Mouse (Mus musculus) neural tube, embryonic 15.5 days (tissue): ENCODE data around the gene Myo1a. TPM values are rescaled to one million over a fixed set of nuclear protein-coding genes. Genes with fewer than 3 reads are reported as not detected.
A peak's percentile ranks its signal among the peaks of the same experiment; 100 is the strongest.

Experiments used
- ATAC-seq: fragments of 200-750 bp; cut with Nextera tagmentation; 2 replicates; pipeline ENCODE4 v1.8.0; 2017; ENCODE audit warnings: mild to moderate bottlenecking, moderate TSS enrichment, moderate library complexity; ENCODE audit not compliant: low FRiP score
- H3K27ac ChIP-seq: fragments of 300-500 bp; sonication (generic); replicated peaks from 2 replicates; pipeline ENCODE4 v1.5.1; 2015; ENCODE audit warnings: mild to moderate bottlenecking, inconsistent platforms
- H3K27me3 ChIP-seq: fragments of 300-500 bp; sonication (generic); replicated peaks from 2 replicates; pipeline ENCODE4 v1.6.1; 2015; ENCODE audit warnings: inconsistent platforms
- H3K36me3 ChIP-seq: fragments of 300-500 bp; sonication (generic); 2 replicates; pipeline ENCODE4 v1.6.1; 2015; ENCODE audit warnings: inconsistent platforms
- H3K4me1 ChIP-seq: fragments of 300-500 bp; sonication (generic); 2 replicates; pipeline ENCODE4 v1.6.1; 2015; ENCODE audit warnings: inconsistent platforms
- H3K4me2 ChIP-seq: fragments of 300-500 bp; sonication (generic); 2 replicates; pipeline ENCODE4 v1.6.1; 2015; ENCODE audit warnings: inconsistent platforms, mild to moderate bottlenecking, moderate library complexity
- H3K4me3 ChIP-seq: fragments of 300-500 bp; sonication (generic); replicated peaks from 2 replicates; pipeline ENCODE4 v1.5.1; 2015; ENCODE audit warnings: mild to moderate bottlenecking, inconsistent platforms
- H3K9ac ChIP-seq: fragments of 300-500 bp; sonication (generic); replicated peaks from 2 replicates; pipeline ENCODE4 v1.6.1; 2015; ENCODE audit warnings: mild to moderate bottlenecking, inconsistent platforms
- H3K9me3 ChIP-seq: fragments of 300-500 bp; sonication (generic); replicated peaks from 2 replicates; pipeline ENCODE4 v1.6.1; 2016; ENCODE audit warnings: inconsistent platforms
- WGBS: fragments of 180-500 bp; shearing (Covaris S2); methylation state at CpG from one replicate; pipeline ENCODE4 v1.1.7; 2015; ENCODE audit warnings: mixed read lengths; 5-methylcytosine and 5-hydroxymethylcytosine counted together
- polyA plus RNA-seq: library from polyadenylated mRNA; unstranded; fragments of >200 nt; fragmentation: Nextera tagmentation; extraction: Ambion mirVana; gene quantifications from 2 replicates; pipeline ENCODE4 v1.2.1, GENCODE M21; 2015

The Myo1a gene
- polyA plus RNA-seq, 1 experiment from 2014 or later = 1.2 TPM

- ATAC-seq = peak; percentile 69
- Histone ChIP-seq H3K4me2 (peak within 1 kb of the TSS; percentile 96), H3K4me3 (peak within 1 kb of the TSS; percentile 54), H3K36me3 (no peaks in the 10 kb centered on the region), H3K27me3 (peaks cover 69% of the 10 kb centered on the region), H3K27ac (peak within 1 kb of the TSS; percentile 78), H3K9ac (peak within 1 kb of the TSS; percentile 55), H3K4me1 (peaks cover 60% of the 10 kb centered on the region), H3K9me3 (no peaks in the 10 kb centered on the region)
- WGBS = under 1% methylated on average over 66 of the region's 73 CpGs
Observed at GRCm38 (mm10) chr10:127666501-127667268, 38.3 kb upstream of the Myo1a start, which contains the start of gene Nemp1. Gene Nemp1 (plus strand): TSS chr10:127666901.

DNA sequence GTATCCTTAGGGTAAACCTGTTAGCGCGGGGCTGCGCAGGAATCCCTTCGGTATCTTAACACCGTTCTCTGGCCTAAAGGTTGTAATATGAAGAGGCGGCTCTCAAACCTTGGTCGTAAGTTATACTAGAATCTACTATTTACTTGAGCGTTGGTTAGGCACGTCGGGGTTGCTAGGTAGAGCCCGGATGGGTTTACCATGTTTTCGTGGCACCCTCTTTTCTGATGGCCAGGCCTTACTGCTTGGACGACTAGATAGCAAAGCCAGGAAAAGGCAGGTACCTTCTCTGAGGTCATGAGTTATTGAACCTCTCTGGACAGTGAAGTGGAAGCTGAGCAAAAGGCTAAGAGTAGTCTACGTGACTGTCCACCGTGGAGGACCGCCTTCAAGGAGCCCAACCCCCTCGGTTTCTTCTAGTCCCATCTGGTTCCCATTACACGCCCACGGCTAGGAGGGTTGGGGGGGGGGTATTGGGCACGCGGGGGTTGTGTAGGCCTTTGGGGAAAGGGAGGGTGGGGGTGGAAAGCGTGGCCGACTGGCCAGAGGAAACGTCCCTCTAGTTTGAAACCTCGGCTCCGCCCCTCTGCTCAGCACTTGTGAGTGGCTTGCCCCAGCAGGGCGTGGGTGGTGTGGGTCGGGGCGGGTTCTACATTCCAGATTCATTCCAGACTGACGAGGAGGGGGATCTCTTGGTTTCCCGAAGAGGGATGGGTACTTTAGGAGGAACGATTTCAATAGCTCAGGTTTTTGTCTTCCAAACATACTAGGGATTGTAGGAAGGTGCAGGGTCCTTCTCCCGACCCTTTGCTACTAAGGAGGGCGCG lies 37.5 kb upstream of the Myo1a start:
- peak overlapping the region; percentile 78 for H3K27ac ChIP-seq
- peak overlapping the region; percentile 54 for H3K4me3 ChIP-seq
- peak overlapping the region; percentile 96 for H3K4me2 ChIP-seq
- peak overlapping the region; percentile 44 for H3K9ac ChIP-seq
- 3% methylated on average over 35 of the region's 35 CpGs for WGBS
- H3K36me3 ChIP-seq = no peaks in the 10 kb centered on the region
- ATAC-seq = 0 out of 2 replicates have a peak, but pooled peaks have one; percentile 19
- no peaks in the 10 kb centered on the region for H3K9me3 ChIP-seq
- peaks cover 52% of the 10 kb centered on the region for H3K4me1 ChIP-seq
- H3K27me3 ChIP-seq = peaks cover 62% of the 10 kb centered on the region

GRCm38 (mm10) chr10:127668093-127669050 lies 36.6 kb upstream of the Myo1a start, which contains the start of gene Nab2:
Gene Nab2 (minus strand): TSS chr10:127668568.
- no peaks in the 10 kb centered on the region for H3K36me3 ChIP-seq
- peak within 1 kb of the TSS; percentile 54 for H3K4me3 ChIP-seq
- H3K4me1 ChIP-seq = peaks cover 46% of the 10 kb centered on the region
- H3K27me3 ChIP-seq = peaks cover 53% of the 10 kb centered on the region
- H3K4me2 ChIP-seq = peak within 1 kb of the TSS; percentile 96
- ATAC-seq = no peak
- no peaks in the 10 kb centered on the region for H3K9me3 ChIP-seq
- H3K9ac ChIP-seq = peak within 1 kb of the TSS; percentile 44
- H3K27ac ChIP-seq = peak within 1 kb of the TSS; percentile 78
- WGBS = 3% methylated on average over 38 of the region's 40 CpGs

GRCm38 (mm10) chr10:127669170-127669569 lies 35.8 kb upstream of the Myo1a start:
- ATAC-seq = no peak
- Histone ChIP-seq H3K27me3 (peaks cover 45% of the 10 kb centered on the region), H3K4me1 (peaks cover 45% of the 10 kb centered on the region), H3K4me2 (peak overlapping the region; percentile 96), H3K36me3 (no peaks in the 10 kb centered on the region), H3K9me3 (no peaks in the 10 kb centered on the region), H3K27ac (peak overlapping the region; percentile 78; the same call in 1 of the 2 replicates), H3K4me3 (no peak overlapping the region), H3K9ac (no peak overlapping the region)
- WGBS = 27% methylated on average over 7 of the region's 7 CpGs

DNA sequence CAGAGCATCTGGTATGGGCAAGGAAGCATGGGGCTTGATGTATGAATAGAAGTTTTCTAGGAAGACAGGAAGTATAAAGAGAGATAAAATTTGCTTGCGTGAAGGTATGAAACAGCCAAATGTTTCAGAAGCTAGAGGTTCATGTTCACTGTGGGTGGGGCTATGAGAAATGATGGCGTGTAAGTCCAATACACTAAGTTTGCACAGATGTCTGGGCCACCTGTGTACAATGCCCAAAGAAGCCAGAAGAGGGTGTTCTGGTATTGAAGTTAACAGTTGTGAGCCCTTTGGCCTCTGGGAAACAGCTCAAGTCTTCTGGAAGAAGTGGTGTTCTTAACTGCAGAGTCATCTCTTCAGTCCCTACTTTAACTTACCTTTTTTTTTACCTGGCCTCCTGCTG lies 34.8 kb upstream of the Myo1a start:
- H3K9ac ChIP-seq = no peak overlapping the region
- 96% methylated on average over 2 of the region's 2 CpGs for WGBS
- H3K27ac ChIP-seq = no peak overlapping the region
- H3K27me3 ChIP-seq = peaks cover 35% of the 10 kb centered on the region
- no peaks in the 10 kb centered on the region for H3K9me3 ChIP-seq
- H3K4me2 ChIP-seq = no peak overlapping the region
- no peak overlapping the region for H3K4me3 ChIP-seq
- H3K4me1 ChIP-seq = peaks cover 39% of the 10 kb centered on the region
- H3K36me3 ChIP-seq = no peaks in the 10 kb centered on the region
- ATAC-seq = no peak

- H3K36me3 ChIP-seq = no peaks in the 10 kb centered on the region
- WGBS = 45% methylated on average over 2 of the region's 2 CpGs
- peaks cover 35% of the 10 kb centered on the region for H3K4me1 ChIP-seq
- ATAC-seq = no peak
- no peak overlapping the region for H3K4me3 ChIP-seq
- no peak overlapping the region for H3K4me2 ChIP-seq
- H3K27ac ChIP-seq = no peak overlapping the region
- H3K9ac ChIP-seq = no peak overlapping the region
- H3K27me3 ChIP-seq = peaks cover 24% of the 10 kb centered on the region
- no peaks in the 10 kb centered on the region for H3K9me3 ChIP-seq
Observed at GRCm38 (mm10) chr10:127671276-127671675, 33.7 kb upstream of the Myo1a start.

DNA sequence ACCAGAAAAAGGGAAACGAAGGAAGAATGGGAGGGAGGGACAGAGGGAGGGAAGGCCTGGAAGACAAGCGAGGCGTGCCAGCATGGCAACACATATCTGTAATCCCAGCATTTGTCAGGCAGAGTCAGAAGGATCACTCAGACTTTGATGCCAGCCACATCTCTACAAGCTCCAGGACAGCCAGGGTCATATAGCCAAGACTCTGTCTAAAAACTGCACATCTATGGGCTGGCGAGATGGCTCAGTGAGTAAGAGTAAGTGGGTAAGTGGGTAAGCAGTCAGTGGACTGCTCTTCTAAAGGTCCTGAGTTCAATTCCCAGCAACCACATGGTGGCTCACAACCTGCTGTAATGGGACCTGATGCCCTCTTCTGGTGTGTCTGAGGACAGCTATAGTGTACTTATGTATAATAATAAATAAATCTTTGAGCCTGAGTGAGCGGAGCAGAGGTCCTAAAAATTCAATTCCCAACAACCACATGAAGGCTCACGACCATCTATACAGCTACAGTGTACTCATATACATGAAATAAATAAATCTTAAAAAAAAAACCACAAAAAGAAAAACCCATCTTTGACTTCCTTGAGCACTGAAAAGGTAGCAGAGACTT lies 30.8 kb upstream of the Myo1a start:
- Histone ChIP-seq H3K4me2 (no peak overlapping the region), H3K9ac (no peak overlapping the region)

GRCm38 (mm10) chr10:127674794-127675522 lies 30.0 kb upstream of the Myo1a start:
- Histone ChIP-seq H3K9ac (no peak overlapping the region), H3K36me3 (no peaks in the 10 kb centered on the region), H3K27me3 (peaks cover 4% of the 10 kb centered on the region; the same call in 1 of the 2 replicates), H3K4me2 (no peak overlapping the region), H3K4me3 (no peak overlapping the region), H3K9me3 (no peaks in the 10 kb centered on the region), H3K4me1 (peaks cover 20% of the 10 kb centered on the region), H3K27ac (peak overlapping the region; percentile 60; the same call in 1 of the 2 replicates)
- no peak for ATAC-seq
- 88% methylated on average over 8 of the region's 8 CpGs for WGBS

More for the DNA sequence above, 30.8 kb upstream of the Myo1a start:
- Histone ChIP-seq H3K27ac (no peak overlapping the region), H3K36me3 (no peaks in the 10 kb centered on the region), H3K27me3 (peaks cover 9% of the 10 kb centered on the region; the same call in 1 of the 2 replicates), H3K4me1 (peaks cover 20% of the 10 kb centered on the region), H3K4me3 (no peak overlapping the region), H3K9me3 (no peaks in the 10 kb centered on the region)
- WGBS = 96% methylated on average over 6 of the region's 6 CpGs
- no peak for ATAC-seq

- Histone ChIP-seq H3K4me1 (peaks cover 20% of the 10 kb centered on the region), H3K9ac (peak overlapping the region; percentile 57)
- 56% methylated on average over 5 of the region's 5 CpGs for WGBS
Observed at GRCm38 (mm10) chr10:127675859-127676398, 29.0 kb upstream of the Myo1a start.

More at GRCm38 (mm10) chr10:127675859-127676398, 29.0 kb upstream of the Myo1a start:
- Histone ChIP-seq H3K4me3 (peak overlapping the region; percentile 60), H3K27me3 (no peaks in the 10 kb centered on the region), H3K27ac (peak overlapping the region; percentile 77), H3K4me2 (peak overlapping the region; percentile 91), H3K36me3 (no peaks in the 10 kb centered on the region), H3K9me3 (no peaks in the 10 kb centered on the region)
- no peak for ATAC-seq
